In the genomic region with DNA sequence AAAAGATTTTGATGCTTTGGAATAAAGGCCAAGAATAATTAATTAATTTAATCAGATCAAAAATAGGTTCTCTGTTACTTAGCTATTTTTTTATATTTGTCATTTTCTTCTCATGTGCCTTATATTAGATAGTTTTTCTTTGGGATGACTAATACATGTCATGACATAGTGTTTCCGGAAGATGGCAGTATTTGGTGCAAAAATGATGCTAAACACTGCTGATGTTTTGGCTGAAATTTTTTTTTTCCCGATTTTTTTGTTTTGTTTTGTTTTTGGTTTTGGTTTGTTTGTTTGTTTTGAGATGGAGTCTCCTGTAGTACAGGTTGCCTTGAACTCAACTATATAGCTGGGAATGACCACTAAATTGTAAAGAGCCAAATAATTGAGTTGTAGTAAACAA, we compare ENCODE assay signal across 1 mouse cellular context.
TF ChIP-seq lines count a peak whose summit lies in the region.

No protein-coding gene starts in this region.

TF ChIP-seq in MEL, 35 proteins besides CTCF, POLR2A, EP300 and RAD21 (continued from another document):
- peak; percentile 68 for TF ChIP-seq ZC3H11A (IDR thresholded peaks at IDR 0.05; ENCODE audit: low read depth, low read length)
- TF ChIP-seq USF2 (IDR thresholded peaks at IDR 0.05; ENCODE audit: borderline replicate concordance in 1 of 2, insufficient read depth in 1 of 2, low read depth in 1 of 2, low read length in 2 of 2): no peak
- TF ChIP-seq SMC3 (IDR thresholded peaks at IDR 0.05; ENCODE audit: low read depth, low read length): peak; percentile 79
- peak; percentile 73 for TF ChIP-seq ZNF384 (IDR thresholded peaks at IDR 0.05; ENCODE audit: low read depth, low read length)
